Mouse (Mus musculus) limb, embryonic 12.5 days (tissue): ENCODE measurements around the gene Trpv2. TPM values are rescaled to one million over a fixed set of nuclear protein-coding genes. Genes with fewer than 3 reads are reported as not detected.

ENCODE experiments used
- ATAC-seq: fragments of 200-750 bp; cut with Nextera tagmentation; 2 replicates; pipeline ENCODE4 v1.8.0; 2017; ENCODE audit warnings: low read depth, moderate TSS enrichment; ENCODE audit not compliant: insufficient number of reproducible peaks, insufficient read depth, low FRiP score, low TSS enrichment
- H3K27ac ChIP-seq: fragments of 300-500 bp; sonication (generic); 2 replicates; pipeline ENCODE4 v1.5.1; 2016; ENCODE audit warnings: mild to moderate bottlenecking, moderate library complexity
- H3K27me3 ChIP-seq: fragments of 300-500 bp; sonication (generic); 2 replicates; pipeline ENCODE4 v1.6.1; 2016; ENCODE audit warnings: mild to moderate bottlenecking, moderate library complexity
- H3K36me3 ChIP-seq: fragments of 300-500 bp; sonication (generic); 2 replicates; pipeline ENCODE4 v1.6.1; 2016; ENCODE audit warnings: mild to moderate bottlenecking, moderate library complexity
- H3K4me1 ChIP-seq: fragments of 300-500 bp; sonication (generic); replicated peaks from 2 replicates; pipeline ENCODE4 v1.6.1; 2016
- H3K4me2 ChIP-seq: fragments of 300-500 bp; sonication (generic); 2 replicates; pipeline ENCODE4 v1.6.1; 2016; ENCODE audit warnings: mild to moderate bottlenecking, moderate library complexity
- H3K4me3 ChIP-seq: fragments of 300-500 bp; sonication (generic); replicated peaks from 2 replicates; pipeline ENCODE4 v1.5.1; 2016; ENCODE audit warnings: mild to moderate bottlenecking
- H3K9ac ChIP-seq: fragments of 300-500 bp; sonication (generic); replicated peaks from 2 replicates; pipeline ENCODE4 v1.6.1; 2016; ENCODE audit warnings: mild to moderate bottlenecking, moderate library complexity
- H3K9me3 ChIP-seq: fragments of 300-500 bp; sonication (generic); 2 replicates; pipeline ENCODE4 v1.6.1; 2016; ENCODE audit warnings: mild to moderate bottlenecking, moderate library complexity
- WGBS: fragments of 180-500 bp; shearing (Covaris S2); methylation state at CpG from one replicate; pipeline ENCODE4 v1.1.7; 2016; 5-methylcytosine and 5-hydroxymethylcytosine counted together
- polyA plus RNA-seq: library from polyadenylated mRNA; unstranded; fragments of >200 nt; fragmentation: Nextera tagmentation; extraction: Ambion mirVana; gene quantifications from 2 replicates; pipeline ENCODE4 v1.2.1, GENCODE M21; 2016

Gene Trpv2
- polyA plus RNA-seq, 1 experiment from 2014 or later, result 1.2 TPM

- WGBS, result 81% methylated on average over 6 of the region's 6 CpGs
Observed at GRCm38 (mm10) chr11:62583031-62583430, 8.7 kb downstream of the Trpv2 start.

GRCm38 (mm10) chr11:62584671-62585206 is 10.5 kb downstream of the Trpv2 start:
- H3K4me1 ChIP-seq, result no peaks in the 10 kb centered on the region
- H3K27me3 ChIP-seq, result no peaks in the 10 kb centered on the region
- H3K27ac ChIP-seq, result no peak overlapping the region
- H3K4me2 ChIP-seq, result no peak overlapping the region
- H3K9ac ChIP-seq, result no peak overlapping the region
- no peaks in the 10 kb centered on the region for H3K9me3 ChIP-seq
- H3K36me3 ChIP-seq, result no peaks in the 10 kb centered on the region
- no peak for ATAC-seq
- H3K4me3 ChIP-seq, result no peak overlapping the region
- WGBS, result 84% methylated on average over 9 of the region's 9 CpGs

More at GRCm38 (mm10) chr11:62583031-62583430, 8.7 kb downstream of the Trpv2 start:
- Histone ChIP-seq H3K36me3 (no peaks in the 10 kb centered on the region), H3K4me3 (no peak overlapping the region), H3K9ac (no peak overlapping the region), H3K9me3 (no peaks in the 10 kb centered on the region), H3K4me1 (no peaks in the 10 kb centered on the region), H3K27ac (no peak overlapping the region), H3K27me3 (no peaks in the 10 kb centered on the region), H3K4me2 (no peak overlapping the region)
- no peak for ATAC-seq

GRCm38 (mm10) chr11:62587034-62587433 is 12.7 kb downstream of the Trpv2 start:
- Histone ChIP-seq H3K27me3 (no peaks in the 10 kb centered on the region), H3K4me3 (no peak overlapping the region), H3K9ac (no peak overlapping the region), H3K27ac (no peak overlapping the region), H3K4me1 (peaks cover 3% of the 10 kb centered on the region; the same call in 1 of the 2 replicates), H3K4me2 (no peak overlapping the region), H3K9me3 (no peaks in the 10 kb centered on the region), H3K36me3 (no peaks in the 10 kb centered on the region)
- 90% methylated on average over 5 of the region's 5 CpGs for WGBS
- no peak for ATAC-seq

- H3K27me3 ChIP-seq, result no peaks in the 10 kb centered on the region
- no peak overlapping the region for H3K27ac ChIP-seq
- ATAC-seq, result no peak
- WGBS, result 88% methylated on average over 10 of the region's 10 CpGs
- H3K4me3 ChIP-seq, result no peak overlapping the region
- H3K9me3 ChIP-seq, result no peaks in the 10 kb centered on the region
- no peak overlapping the region for H3K4me2 ChIP-seq
- H3K36me3 ChIP-seq, result no peaks in the 10 kb centered on the region
- H3K9ac ChIP-seq, result no peak overlapping the region
- peaks cover 5% of the 10 kb centered on the region; the same call in 1 of the 2 replicates for H3K4me1 ChIP-seq
Observed at GRCm38 (mm10) chr11:62589391-62589790, 15.1 kb downstream of the Trpv2 start.

- Histone ChIP-seq H3K9me3 (no peaks in the 10 kb centered on the region), H3K4me1 (peaks cover 5% of the 10 kb centered on the region; the same call in 1 of the 2 replicates), H3K27me3 (no peaks in the 10 kb centered on the region), H3K36me3 (no peaks in the 10 kb centered on the region), H3K9ac (no peak overlapping the region), H3K4me2 (no peak overlapping the region), H3K27ac (no peak overlapping the region), H3K4me3 (no peak overlapping the region)
- no peak for ATAC-seq
- 83% methylated on average over 2 of the region's 2 CpGs for WGBS
Observed at GRCm38 (mm10) chr11:62591026-62591425, 16.7 kb downstream of the Trpv2 start.

GRCm38 (mm10) chr11:62591904-62592575 is 17.8 kb downstream of the Trpv2 start:
- no peak for ATAC-seq

GRCm38 (mm10) chr11:62598571-62598970 is 24.3 kb downstream of the Trpv2 start:
- no peak overlapping the region for H3K4me2 ChIP-seq
- H3K4me1 ChIP-seq, result peaks cover 5% of the 10 kb centered on the region
- no peaks in the 10 kb centered on the region for H3K9me3 ChIP-seq
- H3K9ac ChIP-seq, result no peak overlapping the region
- no peak overlapping the region for H3K4me3 ChIP-seq
- H3K27me3 ChIP-seq, result no peaks in the 10 kb centered on the region
- 86% methylated on average over 4 of the region's 4 CpGs for WGBS
- H3K36me3 ChIP-seq, result no peaks in the 10 kb centered on the region
- H3K27ac ChIP-seq, result no peak overlapping the region
- ATAC-seq, result no peak

More at GRCm38 (mm10) chr11:62591904-62592575, 17.8 kb downstream of the Trpv2 start:
- Histone ChIP-seq H3K36me3 (no peaks in the 10 kb centered on the region), H3K27me3 (no peaks in the 10 kb centered on the region), H3K27ac (no peak overlapping the region), H3K9me3 (no peaks in the 10 kb centered on the region), H3K4me2 (no peak overlapping the region), H3K4me3 (no peak overlapping the region), H3K9ac (no peak overlapping the region; the same call in 1 of the 2 replicates), H3K4me1 (peaks cover 5% of the 10 kb centered on the region; the same call in 1 of the 2 replicates)
- WGBS, result 47% methylated on average over 8 of the region's 8 CpGs

- 11% methylated on average over 17 of the region's 17 CpGs for WGBS
- peak overlapping the region; percentile 82 for H3K4me2 ChIP-seq
- peak; percentile 5; the same call in 1 of the 2 replicates for ATAC-seq
Observed at GRCm38 (mm10) chr11:62601732-62602618, 27.7 kb downstream of the Trpv2 start.

GRCm38 (mm10) chr11:62602619-62603311 is 28.5 kb downstream of the Trpv2 start:
- WGBS, result under 1% methylated on average over 58 of the region's 58 CpGs
- ATAC-seq, result peak; percentile 87
- no peaks in the 10 kb centered on the region for H3K27me3 ChIP-seq

More at GRCm38 (mm10) chr11:62601732-62602618, 27.7 kb downstream of the Trpv2 start:
- Histone ChIP-seq H3K4me1 (peaks cover 29% of the 10 kb centered on the region), H3K9ac (peak overlapping the region; percentile 98), H3K27me3 (no peaks in the 10 kb centered on the region), H3K36me3 (peaks cover 33% of the 10 kb centered on the region), H3K9me3 (no peaks in the 10 kb centered on the region), H3K27ac (peak overlapping the region; percentile 94), H3K4me3 (peak overlapping the region; percentile 85)

GRCm38 (mm10) chr11:62603312-62604056 is 29.2 kb downstream of the Trpv2 start:
- 0% methylated on average over 13 of the region's 13 CpGs for WGBS
- H3K9me3 ChIP-seq, result no peaks in the 10 kb centered on the region
- H3K27me3 ChIP-seq, result no peaks in the 10 kb centered on the region
- peaks cover 24% of the 10 kb centered on the region for H3K4me1 ChIP-seq
- peak; percentile 8; the same call in 1 of the 2 replicates for ATAC-seq
- H3K27ac ChIP-seq, result peak overlapping the region; percentile 94
- H3K36me3 ChIP-seq, result peaks cover 48% of the 10 kb centered on the region
- H3K4me2 ChIP-seq, result peak overlapping the region; percentile 82
- H3K9ac ChIP-seq, result peak overlapping the region; percentile 98
- peak overlapping the region; percentile 85 for H3K4me3 ChIP-seq

More at GRCm38 (mm10) chr11:62602619-62603311, 28.5 kb downstream of the Trpv2 start:
- H3K27ac ChIP-seq, result peak overlapping the region; percentile 94
- H3K9me3 ChIP-seq, result no peaks in the 10 kb centered on the region
- peak overlapping the region; percentile 85 for H3K4me3 ChIP-seq
- H3K4me2 ChIP-seq, result peak overlapping the region; percentile 82
- peaks cover 29% of the 10 kb centered on the region for H3K4me1 ChIP-seq
- H3K36me3 ChIP-seq, result peaks cover 41% of the 10 kb centered on the region
- H3K9ac ChIP-seq, result peak overlapping the region; percentile 98
